Mouse (Mus musculus): ENCODE results near the gene Rubcn. TPM values are rescaled to one million over a fixed set of nuclear protein-coding genes. Genes with fewer than 3 reads are reported as not detected.
"Not testable (repeated sequence)": the region's sequence is repeated elsewhere in the genome, so short reads cannot be mapped to it uniquely, and the experiment has no call there.

Rubcn gene
- 10 to 100 TPM; 28.8 to 30.0 TPM for total RNA-seq (2021)
- long read RNA-seq, experiment 1, full-length matches to known transcripts: 7 of 27 reads
- long read RNA-seq, experiment 1, partial matches to known transcripts: 8 of 27 reads
- long read RNA-seq, experiment 1, other reads (novel, unspliced or antisense): 12 of 27 reads
- long read RNA-seq, experiment 2, full-length matches to known transcripts: 5 of 28 reads
- long read RNA-seq, experiment 2, partial matches to known transcripts: 4 of 28 reads
- long read RNA-seq, experiment 2, other reads (novel, unspliced or antisense): 19 of 28 reads

DNA sequence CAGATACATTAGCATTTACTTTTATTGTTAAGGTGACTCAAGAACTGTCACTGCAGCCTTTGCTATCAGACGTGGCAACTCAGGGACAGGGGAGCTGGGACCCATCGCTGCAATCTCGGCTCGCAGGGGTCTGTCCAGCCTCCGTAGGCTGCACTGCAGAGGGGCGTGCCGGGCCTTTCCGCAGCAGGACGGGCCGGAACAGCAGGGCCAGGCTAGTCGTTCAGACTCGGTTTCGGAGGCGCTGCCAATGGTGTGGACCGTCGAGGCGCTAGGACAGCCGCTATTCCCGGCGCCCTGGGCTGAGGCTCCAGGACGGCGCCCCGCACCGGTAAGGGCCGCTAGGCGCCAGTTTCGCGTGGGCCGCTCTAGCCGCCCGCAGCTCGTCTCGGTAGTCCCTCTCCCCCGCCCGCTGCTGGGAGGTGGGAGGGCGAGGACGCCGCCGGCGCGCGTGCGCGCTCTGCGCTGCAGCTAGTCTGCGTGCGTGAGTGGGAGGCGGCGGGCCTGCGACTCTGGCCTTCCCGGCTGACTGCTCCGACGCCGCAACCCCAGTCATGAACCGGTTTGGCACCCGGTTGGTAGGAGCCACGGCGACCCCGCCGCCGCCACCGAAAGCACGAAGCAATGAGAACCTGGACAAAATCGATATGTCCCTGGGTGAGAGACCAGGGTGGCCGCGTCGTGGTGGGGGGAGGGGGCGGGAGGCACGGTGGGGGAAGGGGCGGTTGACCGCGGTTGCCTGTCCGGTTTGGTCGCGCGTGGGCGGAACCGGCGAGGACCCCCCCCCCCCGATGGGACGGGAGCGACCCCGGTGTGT is at the start of gene Rubcn, which contains the start of gene Fyttd1:
Gene Rubcn, minus strand, starts transcription at position 424 of the 814 bp plus-strand sequence.
Gene Fyttd1, plus strand, starts transcription at position 158 of the 814 bp plus-strand sequence.
- intact Hi-C loops (cut with DNase I; ENCODE audit: low total_unique reads): loop anchor here (5.0 kb wide), 2 partner anchors 50 to 65 kb away; partner anchors contain the start of gene Smbd1
- peak; percentile 97 for DNase-seq

GRCm38 (mm10) chr16:32927044-32927443 is 49.5 kb upstream of the Rubcn start:
- no peak for DNase-seq
- intact Hi-C loops (cut with DNase I; ENCODE audit: low total_unique reads): no loop called here

DNA sequence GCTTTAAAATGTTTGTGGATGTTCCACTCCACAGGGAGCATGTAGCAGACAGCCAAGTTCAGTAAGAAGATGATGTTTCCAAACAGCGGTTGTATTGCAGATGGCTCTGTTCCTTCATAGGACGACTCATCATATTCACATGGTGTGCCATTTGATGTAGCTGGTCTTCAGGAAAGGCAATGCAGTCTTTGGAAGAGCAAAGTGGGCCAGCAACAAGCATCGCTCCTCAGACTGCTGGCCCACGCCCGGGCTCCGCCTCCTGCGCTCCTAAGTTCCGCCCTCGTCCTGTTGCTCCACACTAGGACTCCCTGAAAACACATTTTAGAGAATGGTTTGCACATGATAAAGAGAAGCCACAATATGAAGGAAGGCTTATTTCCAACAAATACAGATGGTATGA is 49.1 kb upstream of the Rubcn start:
- DNase-seq; intact Hi-C loops (cut with DNase I; ENCODE audit: low total_unique reads): not testable (repeated sequence)

DNA sequence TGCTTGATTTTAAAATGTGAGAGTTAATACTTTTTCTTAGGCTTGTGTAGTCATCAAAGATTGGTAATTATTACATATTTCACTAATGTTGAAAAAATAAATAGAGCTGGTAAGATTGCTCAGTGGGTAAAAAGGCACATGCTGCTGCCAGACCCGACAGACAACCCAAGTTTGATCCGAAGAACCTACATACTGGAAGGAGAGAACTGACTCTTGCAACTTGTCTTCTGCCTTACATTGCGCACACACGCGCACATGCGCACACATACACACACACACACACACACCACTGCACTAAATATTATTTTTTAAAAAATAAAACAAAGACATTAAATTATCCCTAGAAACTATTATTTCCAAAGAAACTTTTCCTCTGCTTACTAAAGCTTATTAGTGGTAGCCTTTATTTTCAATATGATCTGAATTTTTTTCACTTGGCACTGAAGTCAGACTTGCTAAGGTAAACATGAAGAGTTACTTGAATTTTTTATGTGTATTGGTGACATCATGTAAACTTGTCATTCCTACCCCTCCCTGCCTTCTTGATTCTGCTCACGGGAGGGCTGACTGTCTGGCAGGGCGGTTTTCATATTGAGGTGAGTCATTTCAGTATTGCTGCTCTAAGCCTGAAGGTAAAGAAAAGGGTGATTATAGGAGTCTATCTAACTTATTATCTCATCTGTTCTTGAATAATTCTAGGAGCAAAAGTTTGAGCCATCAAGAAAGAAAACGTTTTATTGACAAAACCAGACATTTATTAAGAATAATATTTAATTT is 37.9 kb upstream of the Rubcn start:
- intact Hi-C loops (cut with DNase I; ENCODE audit: low total_unique reads): no loop called here
- no peak for DNase-seq

GRCm38 (mm10) chr16:32913937-32914881 is 36.6 kb upstream of the Rubcn start, which contains the start of gene Lrch3:
Lrch3 (plus strand) TSS chr16:32914100.
- intact Hi-C loops (cut with DNase I; ENCODE audit: low total_unique reads): no loop called here
- peak; percentile 98 for DNase-seq

- intact Hi-C loops (cut with DNase I; ENCODE audit: low total_unique reads): no loop called here
- no peak for DNase-seq
Observed at GRCm38 (mm10) chr16:32913212-32913611, 35.6 kb upstream of the Rubcn start.

GRCm38 (mm10) chr16:32906727-32907126 is 29.2 kb upstream of the Rubcn start:
- intact Hi-C loops (cut with DNase I; ENCODE audit: low total_unique reads): no loop called here

DNA sequence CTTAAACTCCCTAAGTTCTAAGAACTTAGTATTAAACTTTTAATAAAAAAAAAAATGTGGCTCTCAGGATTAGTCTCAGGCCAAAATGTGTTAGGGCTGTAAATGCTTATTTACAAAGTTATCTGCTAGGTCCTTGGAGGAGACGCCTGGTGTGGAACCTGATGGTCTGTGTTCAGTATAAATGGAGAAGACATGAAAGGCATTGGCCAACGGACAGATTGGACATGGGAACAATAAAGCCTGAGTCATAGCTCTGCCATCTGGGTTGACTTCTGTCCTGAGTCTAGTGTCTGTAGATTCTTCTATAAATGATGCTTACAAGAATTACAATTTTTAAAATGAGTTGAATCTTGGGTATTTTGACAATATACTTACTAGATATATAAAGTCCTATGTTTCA is 28.6 kb upstream of the Rubcn start:
- intact Hi-C loops (cut with DNase I; ENCODE audit: low total_unique reads): no loop called here
- no peak for DNase-seq

More at GRCm38 (mm10) chr16:32906727-32907126, 29.2 kb upstream of the Rubcn start:
- no peak for DNase-seq

DNA sequence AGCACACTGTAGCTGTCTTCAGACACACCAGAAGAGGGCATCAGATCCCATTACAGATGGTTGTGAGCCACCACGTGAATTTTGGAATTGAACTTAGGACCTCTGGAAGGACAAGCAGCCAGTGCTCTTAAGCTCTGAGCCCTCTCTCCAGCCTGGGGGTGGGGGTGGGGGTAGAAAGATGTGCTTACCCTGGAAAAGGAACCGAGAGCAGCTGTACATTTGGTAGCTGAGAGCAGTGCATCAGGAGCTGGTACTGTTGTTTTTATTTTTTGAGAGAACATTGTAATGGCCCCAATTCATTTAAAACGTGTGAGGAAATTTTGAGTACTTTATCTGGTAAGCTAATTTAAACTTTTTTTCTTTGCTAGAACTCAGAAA is 24.5 kb upstream of the Rubcn start:
- DNase-seq: no peak
- intact Hi-C loops (cut with DNase I; ENCODE audit: low total_unique reads): no loop called here

GRCm38 (mm10) chr16:32901360-32902050 is 23.9 kb upstream of the Rubcn start:
- no peak for DNase-seq
- intact Hi-C loops (cut with DNase I; ENCODE audit: low total_unique reads): no loop called here

GRCm38 (mm10) chr16:32896126-32896525 is 18.6 kb upstream of the Rubcn start:
- DNase-seq: no peak
- intact Hi-C loops (cut with DNase I; ENCODE audit: low total_unique reads): no loop called here

- intact Hi-C loops (cut with DNase I; ENCODE audit: low total_unique reads): no loop called here
- no peak for DNase-seq
Observed at GRCm38 (mm10) chr16:32889881-32890280, 12.3 kb upstream of the Rubcn start.

DNA sequence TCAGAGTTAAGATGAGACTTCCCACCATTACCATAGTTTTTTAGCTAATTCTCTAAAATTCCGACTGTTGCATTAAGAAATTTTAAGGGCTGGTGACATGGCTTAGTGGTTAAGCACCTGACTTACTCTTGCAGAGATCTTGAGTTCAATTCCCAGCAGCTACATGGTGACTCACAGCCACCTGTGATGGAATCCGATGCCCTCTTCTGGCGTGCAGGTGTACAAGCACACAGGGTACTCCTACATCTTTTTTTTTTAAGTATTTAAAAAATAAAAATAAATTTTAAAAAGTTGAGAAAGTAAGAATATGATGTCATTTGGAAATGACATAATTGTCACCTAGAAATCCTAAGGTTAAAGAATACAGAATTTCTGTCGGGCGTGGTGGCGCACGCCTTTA is 10.4 kb upstream of the Rubcn start:
- intact Hi-C loops (cut with DNase I; ENCODE audit: low total_unique reads): no loop called here
- no peak for DNase-seq

DNA sequence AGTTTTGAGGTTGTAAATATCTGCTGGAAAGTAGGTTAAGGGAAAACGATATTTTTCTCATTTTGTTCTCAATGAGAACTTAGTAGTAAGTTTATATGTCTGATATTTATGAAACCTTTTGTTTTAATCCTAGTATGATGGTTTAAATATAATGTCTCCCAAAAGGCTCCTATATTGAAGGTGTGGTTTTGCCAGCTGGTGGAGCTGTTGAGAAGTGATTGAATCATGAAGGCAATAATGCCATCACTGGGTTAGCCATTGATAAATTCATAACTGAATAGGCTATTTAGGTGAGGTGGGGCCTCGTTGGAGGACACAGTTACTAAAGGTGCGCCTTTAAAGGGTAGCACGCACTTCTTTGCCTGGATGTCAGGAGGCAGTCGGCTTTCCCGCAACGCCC is 4.0 kb upstream of the Rubcn start:
- intact Hi-C loops (cut with DNase I; ENCODE audit: low total_unique reads): no loop called here
- no peak for DNase-seq

GRCm38 (mm10) chr16:32878972-32879926 is 1.7 kb upstream of the Rubcn start:
- intact Hi-C loops (cut with DNase I; ENCODE audit: low total_unique reads): loop anchor here (5.0 kb wide), 2 partner anchors 52 to 67 kb away; partner anchors contain the start of gene Smbd1
- no peak for DNase-seq

- peak; percentile 12 for DNase-seq
- intact Hi-C loops (cut with DNase I; ENCODE audit: low total_unique reads): loop anchor here (5.0 kb wide), 2 partner anchors 51 to 66 kb away; partner anchors contain the start of gene Smbd1
Observed at GRCm38 (mm10) chr16:32878157-32878598, 612 bp upstream of the Rubcn start.

- DNase-seq: no peak
- intact Hi-C loops (cut with DNase I; ENCODE audit: low total_unique reads): loop anchor here (5.0 kb wide), 2 partner anchors 50 to 65 kb away; partner anchors contain the start of gene Smbd1
Observed at GRCm38 (mm10) chr16:32876831-32877230, 735 bp downstream of the Rubcn start.
